Comparison of ENCODE assay signal across 9 mouse cellular contexts in the genomic region with DNA sequence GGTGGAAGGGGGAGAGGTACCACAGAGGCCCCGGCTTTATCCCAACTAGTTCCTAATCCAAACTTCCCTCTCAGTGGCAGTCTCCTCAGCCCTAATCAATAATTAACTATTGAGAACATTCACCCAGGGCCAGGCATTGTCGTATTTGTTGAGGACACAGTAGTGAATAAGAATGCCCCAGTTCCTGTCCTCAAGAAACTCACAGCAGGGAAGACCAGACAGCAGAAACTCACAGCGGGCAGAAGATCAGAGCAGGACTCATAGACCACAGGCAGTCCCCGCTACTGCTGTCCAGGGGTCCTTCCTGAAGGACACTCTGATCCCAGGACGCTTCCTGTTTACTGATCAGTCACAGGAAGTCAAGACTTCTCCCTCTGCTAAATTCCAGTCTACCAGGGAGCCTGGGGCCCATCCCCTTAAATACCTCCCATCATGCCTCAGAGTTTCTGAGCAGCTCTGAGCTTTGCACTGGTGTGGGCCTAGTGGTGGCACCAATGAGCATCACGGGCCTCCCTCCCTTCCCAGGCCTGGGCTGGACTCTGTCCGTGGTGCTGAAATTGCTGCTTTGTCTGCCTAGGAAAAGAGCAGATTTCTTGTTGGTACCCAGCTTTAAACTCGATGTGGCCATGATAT. TPM values are rescaled to one million over a fixed set of nuclear protein-coding genes. Genes with fewer than 3 reads are reported as not detected.
A peak's percentile ranks its signal among the peaks of the same experiment; 100 is the strongest.
DNase-seq lines count a peak whose midpoint lies in the region; ATAC-seq lines count a peak whose summit lies in the region.
"Had no signal": no experiment of that assay in that cellular context is flagged by ENCODE, and none has a peak within 500 bp of the region (broad histone marks: within the 10 kb centered on the region; RNA-seq: fewer than 3 reads in every experiment).

No protein-coding gene starts in this region.

- H3K27ac ChIP-seq in hindbrain, embryonic 11.5 days (ENCODE audit: low read depth, low read length) = no peak overlapping the region
- no peak overlapping the region for H3K27ac ChIP-seq in hindbrain, embryonic 16.5 days (ENCODE audit: low read depth, low read length)
- no peak overlapping the region for H3K27ac ChIP-seq in limb, embryonic 11.5 days (replicated peaks; ENCODE audit: low read depth, low read length)
- H3K27ac ChIP-seq: macrophage had no signal

- no peak overlapping the region for H3K4me2 ChIP-seq in hindbrain, embryonic 11.5 days (replicated peaks; ENCODE audit: low read depth, low read length)
- H3K4me2 ChIP-seq in hindbrain, embryonic 16.5 days (ENCODE audit: low read length) = no peak overlapping the region
- no peak overlapping the region for H3K4me2 ChIP-seq in limb, embryonic 11.5 days (ENCODE audit: low read depth, severe bottlenecking)

- no peaks in the 10 kb centered on the region for H3K36me3 ChIP-seq in hindbrain, embryonic 11.5 days (ENCODE audit: control insufficient read depth, insufficient read depth, low read length)
- no peaks in the 10 kb centered on the region for H3K36me3 ChIP-seq in hindbrain, embryonic 16.5 days (ENCODE audit: control insufficient read depth, insufficient read depth, low read length)
- H3K36me3 ChIP-seq in limb, embryonic 11.5 days (ENCODE audit: control insufficient read depth, insufficient read depth, low read length) = no peaks in the 10 kb centered on the region

- H3K9me3 ChIP-seq in hindbrain, embryonic 11.5 days (ENCODE audit: control insufficient read depth, low read length) = no peaks in the 10 kb centered on the region
- no peaks in the 10 kb centered on the region for H3K9me3 ChIP-seq in hindbrain, embryonic 16.5 days (ENCODE audit: control insufficient read depth, low read length)
- no peaks in the 10 kb centered on the region for H3K9me3 ChIP-seq in limb, embryonic 11.5 days (ENCODE audit: control insufficient read depth, low read length)

- WGBS in hindbrain, embryonic 11.5 days = 7% methylated on average over 8 of the region's 8 CpGs
- WGBS in hindbrain, embryonic 16.5 days = 18% methylated on average over 8 of the region's 8 CpGs
- 15% methylated on average over 8 of the region's 8 CpGs for WGBS in limb, embryonic 11.5 days

- no peaks in the 10 kb centered on the region for H3K27me3 ChIP-seq in hindbrain, embryonic 11.5 days (ENCODE audit: control insufficient read depth, insufficient read depth, low read length)
- H3K27me3 ChIP-seq in hindbrain, embryonic 16.5 days (replicated peaks; ENCODE audit: control insufficient read depth, insufficient read depth, low read length) = no peaks in the 10 kb centered on the region
- no peaks in the 10 kb centered on the region for H3K27me3 ChIP-seq in limb, embryonic 11.5 days (ENCODE audit: control insufficient read depth, insufficient read depth, low read length)

- H3K4me1 ChIP-seq in hindbrain, embryonic 11.5 days (replicated peaks; ENCODE audit: control insufficient read depth, insufficient read depth, low read length) = no peaks in the 10 kb centered on the region; the same call in 1 of the 2 replicates
- H3K4me1 ChIP-seq in hindbrain, embryonic 16.5 days (ENCODE audit: control insufficient read depth, insufficient read depth, low read depth, low read length) = peaks cover 10% of the 10 kb centered on the region
- no peaks in the 10 kb centered on the region for H3K4me1 ChIP-seq in limb, embryonic 11.5 days (ENCODE audit: control insufficient read depth, insufficient read depth, low read length)

- DNase-seq in hindbrain, embryonic 11.5 days (ENCODE audit: low spot score) = peak; percentile 86
- DNase-seq in ZHBTc4 (ENCODE audit: low read depth, low spot score) = peak; percentile 96
- DNase-seq in heart, postnatal 4 days = peak; percentile 81
- DNase-seq in limb, embryonic 11.5 days (ENCODE audit: low spot score) = peak; percentile 95
- DNase-seq in retina, embryonic 14.5 days (ENCODE audit: low spot score) = peak; percentile 90
- no peak for DNase-seq in left cerebral cortex, postnatal 25 days (ENCODE audit: low spot score in 2 of 2)
- DNase-seq in cerebellum, postnatal 14 days = no peak

- intact Hi-C loops in left cerebral cortex, postnatal 25 days (cut with DNase I) = no loop called here

- no peak overlapping the region for H3K9ac ChIP-seq in hindbrain, embryonic 11.5 days (ENCODE audit: low read depth, low read length)
- H3K9ac ChIP-seq in hindbrain, embryonic 16.5 days (ENCODE audit: low read depth, low read length) = no peak overlapping the region
- H3K9ac ChIP-seq in limb, embryonic 11.5 days (ENCODE audit: low read length) = no peak overlapping the region

- ATAC-seq in hindbrain, embryonic 11.5 days (ENCODE audit: low FRiP score) = no peak
- no peak for ATAC-seq in hindbrain, embryonic 16.5 days
- ATAC-seq in limb, embryonic 11.5 days (ENCODE audit: insufficient number of reproducible peaks, low FRiP score, low TSS enrichment, low read depth) = no peak

- no peak overlapping the region for H3K4me3 ChIP-seq in hindbrain, embryonic 11.5 days (ENCODE audit: low read depth, low read length)
- no peak overlapping the region for H3K4me3 ChIP-seq in hindbrain, embryonic 16.5 days (ENCODE audit: low read length)
- H3K4me3 ChIP-seq in limb, embryonic 11.5 days (ENCODE audit: low read depth, low read length) = no peak overlapping the region

RNA-seq across cellular contexts. Expression of a gene that starts 45.6 kb away (rescaled TPM):
- 8.5 and 10.9 TPM in 2 replicates for polyA plus RNA-seq in hindbrain, embryonic 11.5 days (2014; fragmentation: Nextera tagmentation; extraction: Ambion mirVana)
- polyA plus RNA-seq in hindbrain, embryonic 16.5 days (2015; fragmentation: Nextera tagmentation; extraction: Ambion mirVana) = 12.9 and 15.5 TPM in 2 replicates
- 1 to 10 TPM; 8.3 to 8.9 TPM for total RNA-seq in heart, postnatal 4 days (2021)
- 4.1 and 4.7 TPM in 2 replicates for polyA plus RNA-seq in limb, embryonic 11.5 days (2014; fragmentation: Nextera tagmentation; extraction: Ambion mirVana)
- 100 to 1,000 TPM in 1 of 2 experiments, 10 to 100 TPM in 1; 91.2 to 115 TPM for total RNA-seq in left cerebral cortex, postnatal 25 days (2021)

Comparison
In these comparisons a context has a peak if more than half of its experiments do, and no peak if none do; other contexts are left out.
1. DNase-seq: peak in hindbrain, embryonic 11.5 days (single experiment), ZHBTc4 (single experiment), heart, postnatal 4 days (single experiment), limb, embryonic 11.5 days (single experiment) and retina, embryonic 14.5 days (single experiment); none in left cerebral cortex, postnatal 25 days (0 of 2) and cerebellum, postnatal 14 days (0 of 2).